Mouse (Mus musculus) heart, postnatal 14 days (tissue): ENCODE measurements around the gene Cbx1. TPM values are rescaled to one million over a fixed set of nuclear protein-coding genes. Genes with fewer than 3 reads are reported as not detected.
"Not testable (repeated sequence)": the region's sequence is repeated elsewhere in the genome, so short reads cannot be mapped to it uniquely, and the experiment has no call there.

ENCODE experiments used
- DNase-seq, 2 experiments: peaks; one replicate each; pipeline ENCODE4 v3.0.0; 2021 to 2022
- intact Hi-C: fragments of 180-260 bp; cut with DNase I; formaldehyde crosslinking; loops from one replicate; pipeline ENCODE4 v1.15.1; 2025
- microRNA-seq, 2 experiments: library from miRNA; unstranded; fragments of <30 nt; microRNA quantifications; one replicate each; pipeline ENCODE4 v1.2.0; 2021 to 2022
- total RNA-seq, 2 experiments: library from RNA; stranded (reverse); gene quantifications; 2 replicates each; pipeline ENCODE4 v1.2.3; 2021

The Cbx1 gene
- total RNA-seq, 2 experiments from 2014 or later, result 36.4 to 46.8 TPM

DNA sequence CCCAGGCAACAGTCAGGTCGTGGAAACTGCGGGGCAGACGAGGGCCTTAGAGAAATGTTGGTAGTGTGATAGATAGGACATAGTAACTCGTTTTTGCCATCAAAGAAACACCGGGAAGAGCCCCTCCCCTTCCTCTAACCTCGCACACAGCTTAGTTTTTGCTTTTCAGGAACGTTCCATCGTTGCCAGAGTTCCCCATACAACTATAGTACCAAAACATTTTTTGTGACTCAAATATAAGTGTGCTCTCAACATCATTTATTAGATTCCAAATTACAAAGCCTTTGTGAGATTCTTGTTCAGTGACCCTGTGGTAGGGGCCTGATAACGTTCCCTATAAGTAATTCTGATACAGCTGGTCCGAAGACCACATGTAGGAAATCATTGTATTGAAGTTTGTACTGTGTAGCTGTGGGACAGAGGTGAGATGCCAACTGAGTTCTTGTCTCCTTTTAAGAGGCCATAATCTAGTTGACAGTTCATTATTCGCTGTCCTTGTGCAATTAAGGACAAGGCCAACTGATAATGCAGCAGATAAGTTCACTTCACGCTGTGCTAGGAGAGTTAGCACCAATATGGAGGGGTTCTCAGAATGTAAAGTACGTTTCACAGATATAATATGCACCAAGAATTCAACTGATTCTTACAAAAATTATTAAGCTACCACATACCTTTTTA lies 41.8 kb downstream of the Cbx1 start:
- intact Hi-C loops, result loop anchor here (2.0 kb wide), 2 partner anchors 20 to 36 kb away; no protein-coding TSS in a partner anchor

DNA sequence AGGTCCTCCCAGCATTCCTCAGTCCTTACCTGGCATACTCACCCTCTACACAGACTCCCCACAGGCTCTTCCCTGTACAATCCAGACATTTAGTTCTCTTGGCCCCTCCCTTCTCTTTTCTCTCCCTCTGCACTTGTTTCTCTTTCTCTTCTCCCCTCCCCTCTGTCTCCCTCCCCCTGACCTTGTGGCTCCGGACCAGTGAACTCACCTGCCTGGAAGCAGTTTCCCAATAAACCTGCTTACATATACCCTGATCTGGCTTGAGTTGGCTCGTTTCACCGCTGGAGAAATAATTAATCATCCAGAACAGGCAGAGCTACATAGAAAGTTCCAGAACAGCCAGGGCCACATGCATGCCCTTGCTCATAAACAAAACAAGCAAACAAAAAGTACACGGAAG lies 42.6 kb downstream of the Cbx1 start:
- DNase-seq, result no peak
- intact Hi-C loops, result loop anchor here (2.0 kb wide), 2 partner anchors 19 to 37 kb away; no protein-coding TSS in a partner anchor

More for the DNA sequence above, 41.8 kb downstream of the Cbx1 start:
- DNase-seq, result no peak

DNA sequence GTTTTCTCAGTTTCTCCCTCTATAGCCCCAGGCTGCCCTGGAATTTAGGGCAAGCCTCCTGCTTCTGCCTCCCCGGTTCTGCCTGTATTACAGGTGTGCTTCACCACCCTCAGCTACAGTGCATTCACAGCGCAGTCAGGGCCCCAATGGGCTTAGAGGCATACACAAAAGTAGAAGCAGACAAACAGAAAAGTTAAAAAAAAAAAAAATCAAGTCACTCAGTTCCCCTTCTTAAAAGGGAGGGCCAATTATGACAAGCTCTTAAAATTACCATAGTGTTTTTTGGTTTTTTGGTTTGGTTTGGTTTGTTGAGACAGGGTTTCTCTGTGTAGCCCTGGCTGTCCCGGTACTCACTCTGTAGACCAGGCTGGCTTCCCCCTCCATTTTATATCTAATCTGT lies 43.6 kb downstream of the Cbx1 start:
- intact Hi-C loops, result no loop called here
- DNase-seq, result no peak

DNA sequence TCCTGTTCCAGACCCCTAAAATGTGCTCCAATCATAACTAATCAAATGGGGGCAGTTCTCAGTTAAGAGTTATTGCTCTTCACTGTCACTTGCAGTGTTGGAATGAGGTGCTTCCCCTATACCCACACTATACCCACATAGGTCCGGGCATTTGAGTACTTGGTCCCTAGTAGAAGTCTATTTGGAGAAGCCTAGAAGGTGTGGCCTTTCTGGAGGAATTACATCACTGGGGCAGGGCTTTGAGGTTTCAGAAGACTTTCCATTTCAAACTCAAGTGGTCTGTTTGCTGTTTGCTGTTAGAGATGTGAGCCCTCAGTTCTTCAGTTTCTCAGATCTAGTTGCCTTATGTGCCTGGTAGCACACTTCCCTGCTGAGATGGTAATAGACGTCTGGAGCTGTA lies 44.0 kb downstream of the Cbx1 start:
- intact Hi-C loops, result no loop called here
- no peak for DNase-seq

DNA sequence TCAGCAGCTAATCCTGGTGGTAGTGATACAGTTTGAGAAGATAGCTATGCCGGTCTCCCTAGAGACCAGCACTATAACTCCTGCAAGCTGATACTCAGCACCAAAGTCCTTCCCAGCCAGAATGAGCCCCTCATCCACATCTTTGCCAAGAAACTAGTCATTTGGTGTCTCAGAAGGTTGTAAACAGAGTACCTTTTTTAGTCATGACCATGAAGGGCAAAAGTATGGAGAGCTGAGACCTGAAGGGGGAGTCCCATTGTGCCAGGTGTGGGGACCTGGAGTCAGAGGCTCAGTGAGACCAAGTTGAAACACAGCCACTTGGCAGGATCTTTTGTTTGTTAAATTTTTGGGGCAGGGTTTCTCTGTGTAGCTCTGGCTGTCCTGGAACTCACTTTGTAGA lies 45.2 kb downstream of the Cbx1 start:
- DNase-seq, result no peak
- intact Hi-C loops, result no loop called here

GRCm38 (mm10) chr11:96837298-96837697 lies 48.4 kb downstream of the Cbx1 start:
- intact Hi-C loops, result no loop called here
- peak in 1 of 2 experiments; percentile 31 for DNase-seq

DNA sequence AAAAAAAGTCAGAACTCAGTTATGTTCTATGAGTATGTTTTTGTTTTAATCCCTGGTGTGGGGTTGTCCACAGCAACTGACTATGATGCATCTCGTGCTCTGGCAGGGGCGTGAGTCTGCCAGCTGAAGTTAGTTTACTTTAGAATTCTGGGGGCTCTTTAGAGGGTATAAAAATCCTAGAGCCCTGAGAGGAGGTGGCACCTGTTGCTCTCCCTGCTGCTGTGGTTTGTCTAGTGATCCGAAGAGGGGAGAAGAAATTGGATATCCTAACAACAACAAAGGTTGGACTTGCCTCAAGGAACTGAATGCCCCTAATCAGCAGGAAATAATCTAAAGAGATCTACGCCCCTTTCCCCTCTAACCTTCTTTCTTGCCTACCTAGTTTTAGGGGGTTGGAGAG lies 49.4 kb downstream of the Cbx1 start:
- intact Hi-C loops, result no loop called here
- no peak for DNase-seq

DNA sequence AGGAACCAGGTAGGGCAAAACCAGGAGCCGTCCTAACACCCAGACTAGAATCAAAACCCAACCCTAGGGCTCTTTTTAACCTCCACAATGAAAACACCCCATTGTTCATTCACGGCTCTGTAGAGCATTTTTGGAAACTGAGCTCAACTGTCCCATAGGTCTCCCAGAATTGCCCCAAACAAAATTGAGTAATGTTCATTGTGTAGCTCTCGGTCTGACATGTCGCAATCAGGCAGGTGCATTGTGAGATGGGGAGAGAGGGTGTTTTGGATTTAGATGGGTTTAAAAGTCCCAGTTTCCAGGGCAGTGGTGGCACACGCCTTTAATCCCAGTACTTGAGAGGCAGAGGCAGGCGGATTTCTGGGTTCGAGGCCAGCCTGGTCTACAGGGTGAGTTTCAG lies 50.5 kb downstream of the Cbx1 start:
- intact Hi-C loops, result no loop called here
- no peak for DNase-seq

DNA sequence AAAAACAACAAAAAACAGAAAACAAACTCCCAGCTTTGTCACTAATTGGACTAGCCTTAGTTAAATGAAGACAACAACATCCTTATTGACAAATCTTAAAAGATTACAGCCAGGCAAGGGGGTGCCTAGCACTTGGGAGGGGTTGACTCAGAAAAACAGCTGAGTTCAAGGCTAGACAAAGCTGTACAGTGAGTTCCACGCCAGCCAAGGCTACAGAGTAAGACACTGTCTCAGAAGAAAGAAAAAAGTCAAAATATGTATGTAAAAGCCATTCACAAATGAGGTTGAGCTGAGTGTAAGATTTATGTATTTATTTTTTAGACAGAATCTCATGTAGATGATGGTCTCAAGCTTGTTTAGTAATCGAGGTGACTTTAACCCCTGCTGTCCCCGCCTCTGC lies 51.0 kb downstream of the Cbx1 start:
- DNase-seq, result no peak
- intact Hi-C loops, result no loop called here

- intact Hi-C loops, result no loop called here
- DNase-seq, result no peak
Observed at GRCm38 (mm10) chr11:96840290-96840689, 51.4 kb downstream of the Cbx1 start.

- intact Hi-C loops, result no loop called here
Observed at GRCm38 (mm10) chr11:96843627-96844026, 54.7 kb downstream of the Cbx1 start.

DNA sequence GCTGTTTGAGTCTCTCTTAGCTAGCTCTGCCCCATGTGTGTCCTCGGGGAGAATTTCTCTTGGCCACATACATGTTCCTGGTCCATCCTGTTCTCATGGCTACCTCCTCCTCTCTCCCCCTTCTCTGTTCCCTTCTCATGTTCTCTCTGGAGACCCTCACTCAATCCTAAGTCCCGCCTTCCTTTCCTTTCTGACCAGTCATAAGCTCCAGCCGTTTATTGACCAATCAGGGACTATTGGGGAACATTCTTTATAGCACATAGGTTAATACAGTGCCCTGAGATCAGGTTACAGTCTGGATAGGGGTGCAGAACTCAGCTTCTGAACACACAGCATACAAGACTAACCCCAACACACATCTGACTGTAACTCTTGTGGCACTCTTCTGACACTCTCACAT lies 58.3 kb downstream of the Cbx1 start:
- intact Hi-C loops, result no loop called here
- DNase-seq, result no peak

More at GRCm38 (mm10) chr11:96843627-96844026, 54.7 kb downstream of the Cbx1 start:
- no peak for DNase-seq

DNA sequence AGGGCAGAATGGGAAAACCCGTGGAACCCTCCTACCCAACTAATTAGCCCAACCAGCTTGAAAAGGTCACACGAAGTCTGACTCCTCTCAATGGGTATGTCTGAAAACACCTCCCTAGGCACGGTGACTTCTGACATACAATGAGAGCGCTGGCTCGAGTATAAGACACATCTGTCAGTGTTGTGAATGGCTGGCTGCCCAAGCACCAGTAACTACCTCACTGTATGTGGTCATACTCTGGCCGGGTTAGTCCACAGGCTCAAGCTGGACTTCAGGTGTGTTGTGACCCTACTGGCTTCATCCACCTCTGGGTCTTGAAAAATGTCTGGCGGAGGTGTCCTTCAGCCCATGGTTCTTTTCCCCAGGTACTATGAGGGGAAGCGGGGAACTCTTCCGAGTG lies 59.8 kb downstream of the Cbx1 start:
- no peak for DNase-seq
- intact Hi-C loops, result no loop called here

DNA sequence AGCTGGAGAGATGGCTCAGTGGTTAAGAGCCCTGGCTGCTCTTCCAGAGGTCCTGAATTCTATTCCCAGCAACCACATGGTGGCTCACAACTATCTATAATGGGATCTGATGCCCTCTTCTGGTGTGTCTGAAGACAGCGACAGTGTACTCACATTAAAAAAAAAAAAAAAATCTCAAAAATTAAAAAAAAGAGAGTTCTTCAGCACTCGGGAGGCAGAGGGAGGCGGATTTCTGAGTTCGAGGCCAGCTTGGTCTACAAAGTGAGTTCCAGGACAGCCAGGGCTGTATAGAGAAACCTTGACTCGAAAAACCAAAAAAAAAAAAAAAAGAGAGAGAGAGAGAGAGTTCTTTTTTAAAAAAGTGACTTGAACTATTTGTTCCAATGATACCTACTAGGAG lies 60.2 kb downstream of the Cbx1 start:
- intact Hi-C loops, DNase-seq: not testable (repeated sequence)

- intact Hi-C loops, result loop anchor here (2.0 kb wide), 1 partner anchor 19 kb away; no protein-coding TSS in a partner anchor
- peak; percentile 71 to 77 for DNase-seq
Observed at GRCm38 (mm10) chr11:96849681-96850467, 60.9 kb downstream of the Cbx1 start, which contains the start of gene Copz2. Gene Copz2 (plus strand): TSS chr11:96849870.

DNA sequence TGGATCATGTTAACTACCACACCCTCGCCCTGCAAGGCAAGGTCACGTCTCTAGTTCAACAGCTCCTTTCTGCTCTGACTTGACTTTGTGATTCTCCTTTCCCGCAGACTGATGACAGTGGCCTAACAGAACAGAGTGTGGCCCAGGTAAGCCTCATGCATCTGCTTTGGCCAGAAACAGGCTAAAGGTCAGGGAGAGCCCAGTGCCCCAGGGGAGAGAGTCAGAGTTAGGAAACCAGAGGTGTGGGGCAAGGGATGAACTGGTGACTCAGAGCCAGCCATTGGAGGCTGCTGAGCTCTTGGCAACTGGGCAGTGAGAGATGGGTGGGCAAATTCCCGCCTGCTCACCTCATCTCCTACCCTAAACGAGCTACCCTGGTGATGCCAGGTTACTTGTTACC lies 68.5 kb downstream of the Cbx1 start:
- intact Hi-C loops, result no loop called here
- no peak for DNase-seq

Small RNA genes within 50 kb of the gene (microRNA-seq; reads per million reads assigned to microRNA genes)
- 16.8 to 237 reads per million in 2 experiments for gene Mir152

Other genes starting within 250 kb of the Cbx1 start
- gene Snx11, start 11.6 kb upstream of the Cbx1 start, total RNA-seq, result 10 to 100 TPM; 12.4 to 13.7 TPM
- 100 to 1,000 TPM; 346 to 358 TPM for gene Nfe2l1, start 40.8 kb downstream of the Cbx1 start, total RNA-seq
- gene Copz2, start 60.7 kb downstream of the Cbx1 start, total RNA-seq, result 10 to 100 TPM; 34.6 to 35.8 TPM
- 10 to 100 TPM; 22.3 to 23.3 TPM for gene Cdk5rap3, start 127.4 kb downstream of the Cbx1 start, total RNA-seq
- gene Prr15l, start 139.0 kb downstream of the Cbx1 start, total RNA-seq, result 1 to 10 TPM in 1 of 2 experiments, under 1 TPM in 1; 0.88 to 1.8 TPM
- gene Pnpo, start 154.9 kb downstream of the Cbx1 start, total RNA-seq, result 10 to 100 TPM; 14.1 to 15.0 TPM
- gene Sp2, start 193.8 kb downstream of the Cbx1 start, total RNA-seq, result 10 to 100 TPM; 11.4 to 12.0 TPM
- under 1 TPM; 0.07 to 0.12 TPM for gene Sp6, start 224.3 kb downstream of the Cbx1 start, total RNA-seq
- gene Scrn2, start 240.8 kb downstream of the Cbx1 start, total RNA-seq, result 10 to 100 TPM; 10.2 to 11.6 TPM